Mouse (Mus musculus) CH12.LX (cell line): ENCODE data around the gene Bst2. TPM values are rescaled to one million over a fixed set of nuclear protein-coding genes. Genes with fewer than 3 reads are reported as not detected.
A peak's percentile ranks its signal among the peaks of the same experiment; 100 is the strongest.

Source experiments
- DNase-seq: peaks from one replicate; pipeline ENCODE4 v3.0.0-alpha.2; 2013; ENCODE audit errors: extremely low read depth
- H3K27ac ChIP-seq: 2 replicates; pipeline ENCODE4 v1.5.1; 2012; ENCODE audit warnings: low read depth, mild to moderate bottlenecking, control low read depth, moderate library complexity; ENCODE audit not compliant: insufficient read depth
- H3K27me3 ChIP-seq: replicated peaks from 2 replicates; pipeline ENCODE3; 2012; ENCODE audit warnings: inconsistent platforms
- H3K36me3 ChIP-seq, 2 experiments: replicated peaks in 1 of 2; 2 replicates each; pipeline versions ENCODE3 to v1.6.1; 2012; ENCODE audit warnings: inconsistent platforms in 1 of 2, low read length in 1 of 2, mild to moderate bottlenecking in 1 of 2, mixed read lengths in 1 of 2, moderate library complexity in 1 of 2; ENCODE audit not compliant: control insufficient read depth in 1 of 2, insufficient read depth in 1 of 2
- H3K4me1 ChIP-seq, 2 experiments: 2 replicates each; pipeline ENCODE4 v1.6.1; 2012; ENCODE audit warnings: inconsistent platforms in 1 of 2, moderate library complexity in 1 of 2; ENCODE audit not compliant: insufficient read depth in 2 of 2, control insufficient read depth in 1 of 2
- H3K4me2 ChIP-seq: 2 replicates; pipeline ENCODE4 v1.6.1; 2012; ENCODE audit warnings: low read depth, mild to moderate bottlenecking, control low read depth; ENCODE audit not compliant: poor library complexity, insufficient read depth, severe bottlenecking
- H3K4me3 ChIP-seq, 3 experiments: fragments of 150-350 bp in 1 of 3; sonication (generic) in 1 of 3; replicated peaks in 1 of 3; 2 replicates each; pipeline versions ENCODE3 to v1.5.1; 2011 to 2012; ENCODE audit warnings: low read depth in 2 of 3, low read length in 2 of 3, mild to moderate bottlenecking in 2 of 3, moderate library complexity in 2 of 3, control low read depth in 1 of 3, improper control_type of control experiment in 1 of 3, inconsistent platforms in 1 of 3, mixed read lengths in 1 of 3; ENCODE audit not compliant: poor library complexity in 1 of 3
- H3K79me2 ChIP-seq: replicated peaks from 2 replicates; pipeline ENCODE4 v1.6.1; 2012; ENCODE audit warnings: mild to moderate bottlenecking, moderate library complexity; ENCODE audit not compliant: control insufficient read depth, poor library complexity, insufficient read depth, severe bottlenecking; ENCODE audit errors: extremely low read depth
- H3K9ac ChIP-seq: 2 replicates; pipeline ENCODE4 v1.6.1; 2012; ENCODE audit warnings: low read depth, mild to moderate bottlenecking, control low read depth, moderate library complexity; ENCODE audit not compliant: insufficient read depth
- H3K9me3 ChIP-seq: replicated peaks from 2 replicates; pipeline ENCODE3; 2012; ENCODE audit warnings: low read length, inconsistent platforms, mixed read lengths
- BHLHE40 ChIP-seq: IDR thresholded peaks from 2 replicates; pipeline ENCODE4 v1.6.1; 2011; ENCODE audit warnings: mild to moderate bottlenecking, low read depth, low read length, improper control_type of control experiment
- CTCF ChIP-seq, 2 experiments: IDR thresholded peaks in 1 of 2; conservative IDR thresholded peaks in 1 of 2; 2 replicates each; pipeline ENCODE4 v1.5.1; 2011 to 2012; ENCODE audit warnings: low read depth in 2 of 2, low read length in 2 of 2, improper control_type of control experiment in 1 of 2, inconsistent platforms in 1 of 2, mild to moderate bottlenecking in 1 of 2, moderate library complexity in 1 of 2
- ELF1 ChIP-seq: IDR thresholded peaks from 2 replicates; pipeline ENCODE4 v1.6.1; 2014; ENCODE audit warnings: low read depth, mild to moderate bottlenecking, inconsistent platforms, low read length, improper control_type of control experiment
- IRF4 ChIP-seq: IDR thresholded peaks from 2 replicates; pipeline ENCODE4 v1.6.1; 2014; ENCODE audit warnings: low read depth, mild to moderate bottlenecking, inconsistent platforms, low read length, improper control_type of control experiment
- JUN ChIP-seq: IDR thresholded peaks from 2 replicates; pipeline ENCODE4 v1.6.1; 2011; ENCODE audit warnings: low read depth, mild to moderate bottlenecking, low read length, improper control_type of control experiment, moderate library complexity; ENCODE audit not compliant: insufficient read depth
- JUND ChIP-seq: conservative IDR thresholded peaks from 2 replicates; pipeline ENCODE4 v1.6.1; 2011; ENCODE audit warnings: low read depth, low read length, improper control_type of control experiment
- MEF2A ChIP-seq: IDR thresholded peaks from 2 replicates; pipeline ENCODE4 v1.6.1; 2014; ENCODE audit warnings: low read depth, mild to moderate bottlenecking, inconsistent platforms, low read length, improper control_type of control experiment, borderline replicate concordance
- MXI1 ChIP-seq: IDR thresholded peaks from 2 replicates; pipeline ENCODE4 v1.6.1; 2011; ENCODE audit warnings: mild to moderate bottlenecking, low read depth, low read length, improper control_type of control experiment
- MYC ChIP-seq: IDR thresholded peaks from 2 replicates; pipeline ENCODE4 v1.6.1; 2011; ENCODE audit warnings: low read depth, mild to moderate bottlenecking, improper control_type of control experiment, low read length
- NELFE ChIP-seq: IDR thresholded peaks from 2 replicates; pipeline ENCODE4 v1.6.1; 2011; ENCODE audit warnings: low read depth, low read length, improper control_type of control experiment
- NRF1 ChIP-seq: IDR thresholded peaks from 2 replicates; pipeline ENCODE4 v1.6.1; 2014; ENCODE audit warnings: low read depth, mild to moderate bottlenecking, inconsistent platforms, low read length, improper control_type of control experiment, moderate library complexity
- PAX5 ChIP-seq: IDR thresholded peaks from 2 replicates; pipeline ENCODE4 v1.6.1; 2012; ENCODE audit warnings: low read length, inconsistent platforms, mixed read lengths
- RAD21 ChIP-seq: IDR thresholded peaks from 2 replicates; pipeline ENCODE4 v1.6.1; 2011; ENCODE audit warnings: low read depth, mild to moderate bottlenecking, low read length, improper control_type of control experiment, moderate library complexity
- SIN3A ChIP-seq: IDR thresholded peaks from 2 replicates; pipeline ENCODE4 v1.6.1; 2012; ENCODE audit warnings: low read length, improper control_type of control experiment, inconsistent platforms
- SMC3 ChIP-seq: IDR thresholded peaks from 2 replicates; pipeline ENCODE4 v1.6.1; 2011; ENCODE audit warnings: low read depth, low read length, improper control_type of control experiment
- TCF12 ChIP-seq: IDR thresholded peaks from 2 replicates; pipeline ENCODE4 v1.6.1; 2014; ENCODE audit warnings: low read depth, mild to moderate bottlenecking, inconsistent platforms, low read length, improper control_type of control experiment
- USF1 ChIP-seq: IDR thresholded peaks from 2 replicates; pipeline ENCODE4 v1.6.1; 2014; ENCODE audit warnings: low read depth, mild to moderate bottlenecking, inconsistent platforms, low read length, improper control_type of control experiment
- ZC3H11A ChIP-seq: IDR thresholded peaks from 2 replicates; pipeline ENCODE4 v1.6.1; 2012; ENCODE audit warnings: low read depth, mild to moderate bottlenecking, inconsistent platforms, low read length, improper control_type of control experiment
- ZNF384 ChIP-seq: IDR thresholded peaks from 2 replicates; pipeline ENCODE4 v1.6.1; 2012; ENCODE audit warnings: low read depth, low read length, improper control_type of control experiment, inconsistent platforms
- dilution Hi-C: fragments of 300-500 bp; cut with MboI; formaldehyde crosslinking; loops from 2 replicates; pipeline ENCODE4 v1.14.3; 2020; ENCODE audit warnings: low sequenced_read_pairs; ENCODE audit not compliant: extremely low pct_unique_long_range_greater_than_20kb, extremely low pct_ligation_motif_present
- in situ Hi-C: fragments of 300-500 bp; cut with MboI; formaldehyde crosslinking; loops from 3 replicates; pipeline ENCODE4 v1.14.3; 2019; ENCODE audit warnings: low sequenced_read_pairs, low pct_ligation_motif_present, low pct_unique_long_range_greater_than_20kb, mixed read lengths
- polyA plus RNA-seq: library from polyadenylated mRNA; unstranded; fragments of >175 nt; gene quantifications from 2 replicates; pipeline ENCODE4 v1.2.1, GENCODE M21; 2012; ENCODE audit warnings: low read depth; ENCODE audit not compliant: insufficient read length
- total RNA-seq, 2 experiments: library from RNA; depleted of rRNA; stranded (reverse); fragments of 300-350 nt in 1 of 2; fragments of >200 nt in 1 of 2; gene quantifications; 2 replicates each; pipeline ENCODE4 v1.2.3; 2012 to 2014

Bst2 gene
- total and polyA plus RNA-seq, 3 experiments = 214 to 424 (median 304) TPM

DNA sequence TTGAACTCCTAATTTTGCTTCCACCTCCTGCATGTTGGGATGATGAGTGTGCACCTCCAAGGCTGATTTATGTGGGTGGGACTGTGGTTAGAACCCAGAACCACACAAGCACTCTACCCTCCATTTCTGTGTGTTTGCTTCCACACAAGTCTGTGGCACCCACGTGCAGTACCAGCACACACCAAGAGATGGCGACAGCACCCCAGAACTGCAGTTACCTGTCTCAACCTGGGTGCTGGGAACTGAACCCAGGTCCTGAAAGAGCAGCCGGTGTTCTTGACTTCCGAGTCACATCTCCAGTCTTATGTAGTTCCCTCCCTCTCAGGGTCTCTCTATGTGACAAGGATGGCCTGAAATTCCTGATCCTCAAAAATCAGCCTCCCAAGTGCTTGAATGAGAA is 26.7 kb upstream of the Bst2 start:
- no peak for TF ChIP-seq JUND
- peak; percentile 37 to 38; a peak in 2 of 4 replicates for TF ChIP-seq CTCF (conservative IDR thresholded peaks at IDR 0.05 in 1 of 2, IDR thresholded peaks at IDR 0.05 in 1 of 2; ENCODE audit: low read depth in 2 of 2, low read length in 2 of 2)
- no peak for TF ChIP-seq PAX5
- TF ChIP-seq, all 38 proteins: peak for 1
- in situ Hi-C loops = loop anchor here (5.0 kb wide), 1 partner anchor 68 kb away; no protein-coding TSS in a partner anchor
- dilution Hi-C loops = no loop called here
- DNase-seq = no peak
- H3K27ac ChIP-seq = no peak overlapping the region
- no peak overlapping the region for H3K4me2 ChIP-seq
- H3K36me3 ChIP-seq = no peaks in the 10 kb centered on the region
- H3K9me3 ChIP-seq = peaks cover 16% of the 10 kb centered on the region
- no peak overlapping the region for H3K4me3 ChIP-seq
- H3K9ac ChIP-seq = no peak overlapping the region
- H3K27me3 ChIP-seq = peaks cover 22% of the 10 kb centered on the region
- no peaks in the 10 kb centered on the region for H3K79me2 ChIP-seq
- peaks cover 2 to 17% of the 10 kb centered on the region in 2 experiments; a peak in 2 of 4 replicates for H3K4me1 ChIP-seq

DNA sequence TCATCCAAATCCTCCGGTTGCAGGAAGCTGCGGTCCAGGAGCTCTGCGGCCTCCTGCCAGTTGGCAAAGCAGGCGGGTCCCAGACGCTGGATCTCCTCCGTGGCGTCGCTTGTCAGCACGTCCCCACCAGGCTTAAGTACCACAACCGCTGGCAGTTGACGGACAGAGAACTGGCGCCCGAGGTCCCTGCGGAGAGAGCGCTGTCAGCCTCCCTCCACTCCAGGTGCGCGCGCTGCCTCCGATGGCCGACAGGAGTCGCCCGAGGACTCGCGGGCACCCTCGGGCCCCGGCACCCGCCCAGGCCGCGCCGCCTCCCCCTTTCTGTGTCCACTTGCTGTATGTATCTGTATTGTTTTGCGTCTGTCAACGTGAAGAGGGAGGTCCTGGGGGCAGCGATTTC is 25.5 kb upstream of the Bst2 start:
- peak; percentile 59; the same call in 1 of the 2 replicates for TF ChIP-seq ZC3H11A
- peak; percentile 47; the same call in 1 of the 2 replicates for TF ChIP-seq MXI1
- TF ChIP-seq TCF12 = peak; percentile 54
- TF ChIP-seq ZNF384 = no peak
- no peak for TF ChIP-seq JUN
- TF ChIP-seq CTCF (conservative IDR thresholded peaks at IDR 0.05 in 1 of 2, IDR thresholded peaks at IDR 0.05 in 1 of 2; ENCODE audit: low read depth in 2 of 2, low read length in 2 of 2) = peak in 1 of 2 experiments; percentile 92; a peak in 2 of 4 replicates
- peak; percentile 56; the same call in 1 of the 2 replicates for TF ChIP-seq SIN3A
- TF ChIP-seq IRF4 = 0 out of 2 replicates have a peak, but pooled peaks have one; percentile 26
- TF ChIP-seq NRF1 = 0 out of 2 replicates have a peak, but pooled peaks have one; percentile 47
- peak; percentile 96 for TF ChIP-seq SMC3
- peak; percentile 71 for TF ChIP-seq RAD21
- no peak overlapping the region for H3K4me3 ChIP-seq
- peaks cover 16% of the 10 kb centered on the region for H3K9me3 ChIP-seq
- no peaks in the 10 kb centered on the region for H3K79me2 ChIP-seq
- no peaks in the 10 kb centered on the region for H3K36me3 ChIP-seq
- peaks cover 22% of the 10 kb centered on the region for H3K27me3 ChIP-seq
- H3K27ac ChIP-seq = no peak overlapping the region
- DNase-seq = peak; percentile 59
- in situ Hi-C loops (loop anchor here (5.0 kb wide), 1 partner anchor 70 kb away; no protein-coding TSS in a partner anchor), dilution Hi-C loops (no loop called here)
- H3K4me2 ChIP-seq = no peak overlapping the region
- no peak overlapping the region for H3K9ac ChIP-seq
- peaks cover 10 to 20% of the 10 kb centered on the region in 2 experiments for H3K4me1 ChIP-seq

DNA sequence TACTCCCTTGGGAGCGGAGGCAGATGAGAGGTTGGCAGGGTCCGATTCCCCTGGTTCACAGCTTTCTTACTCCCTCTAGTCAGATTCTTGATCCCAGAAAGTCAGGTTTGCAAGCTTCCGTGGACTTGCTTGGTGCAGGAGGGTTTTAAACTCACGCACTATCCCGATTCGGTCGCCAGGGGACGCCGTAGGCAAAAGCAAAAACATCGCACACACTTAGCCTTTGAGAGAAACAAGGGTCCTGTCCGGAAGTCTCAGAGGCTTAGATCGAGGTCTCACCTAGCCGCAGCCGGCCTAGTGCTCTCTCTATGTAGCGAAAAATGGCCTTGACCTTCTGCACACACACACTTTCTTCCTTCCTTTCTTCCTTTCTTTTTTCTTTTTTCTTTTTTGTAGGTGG is 24.1 kb upstream of the Bst2 start:
- Histone ChIP-seq H3K4me2 (no peak overlapping the region), H3K9me3 (peaks cover 16% of the 10 kb centered on the region), H3K4me3 (no peak overlapping the region), H3K9ac (no peak overlapping the region), H3K4me1 (peaks cover 10 to 20% of the 10 kb centered on the region in 2 experiments), H3K79me2 (no peaks in the 10 kb centered on the region), H3K27me3 (peaks cover 20% of the 10 kb centered on the region), H3K27ac (no peak overlapping the region), H3K36me3 (no peaks in the 10 kb centered on the region)
- in situ Hi-C loops (loop anchor here (5.0 kb wide), 1 partner anchor 71 kb away; no protein-coding TSS in a partner anchor), dilution Hi-C loops (no loop called here)
- peak; percentile 77 for DNase-seq
- TF ChIP-seq BHLHE40 = no peak
- TF ChIP-seq ELF1 = peak; percentile 70
- TF ChIP-seq USF1 = no peak
- peak; percentile 99 for TF ChIP-seq RAD21
- TF ChIP-seq ZC3H11A = peak; percentile 94
- no peak for TF ChIP-seq PAX5
- TF ChIP-seq MEF2A = no peak
- peak; percentile 100 for TF ChIP-seq SMC3
- peak; percentile 52; the same call in 1 of the 2 replicates for TF ChIP-seq MYC
- peak; percentile 90 to 99 for TF ChIP-seq CTCF (conservative IDR thresholded peaks at IDR 0.05 in 1 of 2, IDR thresholded peaks at IDR 0.05 in 1 of 2; ENCODE audit: low read depth in 2 of 2, low read length in 2 of 2)
- peak; percentile 37; the same call in 1 of the 2 replicates for TF ChIP-seq NELFE
